Mouse (Mus musculus): ENCODE measurements around the gene Abcc10. TPM values are rescaled to one million over a fixed set of nuclear protein-coding genes. Genes with fewer than 3 reads are reported as not detected.

Gene Abcc10
- total RNA-seq (2014; rRNA removed), result 9.1 and 12.2 TPM in 2 replicates
- polyA plus RNA-seq (2015; fragmentation: Nextera tagmentation; extraction: Ambion mirVana), result 8.4 and 9.3 TPM in 2 replicates

DNA sequence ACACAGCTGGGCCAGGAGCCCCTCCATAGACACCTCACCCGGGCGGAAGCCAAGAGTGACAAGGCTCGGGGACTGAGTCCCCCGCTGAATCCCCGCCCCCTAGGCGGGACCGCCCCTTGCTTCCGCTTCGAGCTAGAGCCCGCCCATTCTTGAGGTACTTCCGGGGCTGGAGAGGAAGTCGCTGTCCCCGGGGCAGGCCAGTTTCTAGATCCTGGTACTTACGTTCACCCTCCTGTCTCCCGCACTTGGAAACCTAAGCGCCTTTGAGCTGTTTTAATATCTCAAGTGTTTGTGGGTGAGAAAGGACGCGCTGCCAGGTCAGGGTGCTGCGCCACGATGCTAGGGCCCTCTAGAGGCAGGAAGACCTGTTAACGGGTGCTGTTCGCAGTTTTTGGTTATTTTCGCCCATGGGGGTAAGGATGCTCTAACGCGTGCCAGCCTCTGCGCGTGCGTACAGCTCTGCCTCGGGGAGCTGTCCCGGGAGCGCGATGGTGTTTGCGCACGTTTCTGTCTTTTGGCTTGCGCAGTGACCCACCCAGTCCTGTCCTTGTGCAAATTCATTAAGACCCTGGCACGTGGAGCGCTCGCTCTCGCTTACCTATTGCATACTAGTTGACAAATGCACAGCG lies at the start of gene Abcc10:
Gene Abcc10, minus strand, starts transcription at position 447 of the 629 bp plus-strand sequence.
- ATAC-seq (ENCODE audit: low FRiP score) (peak; percentile 95), DNase-seq (ENCODE audit: low spot score) (peak; percentile 98)
- Histone ChIP-seq H3K9ac (replicated peaks; ENCODE audit: low read length, poor library complexity, severe bottlenecking) (peak within 1 kb of the TSS; percentile 80), H3K27me3 (ENCODE audit: insufficient read depth, low read length) (no peaks in the 10 kb centered on the region), H3K4me2 (ENCODE audit: low read depth, low read length, poor library complexity, severe bottlenecking) (peak within 1 kb of the TSS; percentile 76), H3K4me3 (ENCODE audit: low read depth, low read length) (peak within 1 kb of the TSS; percentile 68), H3K27ac (ENCODE audit: low read depth, low read length) (peak within 1 kb of the TSS; percentile 85), H3K9me3 (ENCODE audit: low read length) (no peaks in the 10 kb centered on the region), H3K4me1 (ENCODE audit: insufficient read depth, low read length) (no peaks in the 10 kb centered on the region; the same call in 1 of the 2 replicates), H3K36me3 (ENCODE audit: insufficient read depth, low read length) (peaks cover 7% of the 10 kb centered on the region)
- TF ChIP-seq CTCF (IDR thresholded peaks at IDR 0.05), result peak; percentile 78
- WGBS, result 0% methylated on average over 40 of the region's 40 CpGs

DNA sequence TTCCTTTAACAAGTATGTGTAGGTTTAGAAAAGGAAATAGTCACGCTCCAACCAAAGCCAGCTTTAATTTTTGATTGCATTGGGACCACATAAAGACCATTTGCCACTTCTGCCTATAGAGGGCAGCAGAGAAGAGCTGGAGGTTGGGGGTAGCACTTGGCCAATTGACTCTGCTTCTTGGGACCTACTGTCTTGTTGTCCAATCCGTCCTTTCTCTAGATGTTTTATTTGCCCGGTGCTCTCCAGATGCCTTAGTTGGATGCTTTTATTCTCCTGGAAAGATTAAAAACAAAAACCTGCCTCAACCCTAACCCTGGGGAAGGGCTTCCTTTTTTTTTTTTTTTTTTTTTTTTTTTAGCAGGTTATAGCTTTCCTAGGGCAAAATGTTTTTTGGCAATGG lies 43.6 kb upstream of the Abcc10 start:
- WGBS, result 62% methylated on average over 3 of the region's 3 CpGs
- Histone ChIP-seq H3K9ac (replicated peaks; ENCODE audit: low read length, poor library complexity, severe bottlenecking) (no peak overlapping the region), H3K4me2 (ENCODE audit: low read depth, low read length, poor library complexity, severe bottlenecking) (no peak overlapping the region), H3K9me3 (ENCODE audit: low read length) (no peaks in the 10 kb centered on the region; the same call in 1 of the 2 replicates), H3K27me3 (ENCODE audit: insufficient read depth, low read length) (no peaks in the 10 kb centered on the region), H3K36me3 (ENCODE audit: insufficient read depth, low read length) (no peaks in the 10 kb centered on the region), H3K4me1 (ENCODE audit: insufficient read depth, low read length) (no peaks in the 10 kb centered on the region), H3K27ac (ENCODE audit: low read depth, low read length) (no peak overlapping the region), H3K4me3 (ENCODE audit: low read depth, low read length) (no peak overlapping the region)
- ATAC-seq (ENCODE audit: low FRiP score), result no peak
- peak; percentile 36; the same call in 1 of the 2 replicates for TF ChIP-seq CTCF (IDR thresholded peaks at IDR 0.05)
- no peak for DNase-seq (ENCODE audit: low spot score)

GRCm38 (mm10) chr17:46351026-46351700 lies 23.0 kb upstream of the Abcc10 start:
- H3K9me3 ChIP-seq (ENCODE audit: low read length), result no peaks in the 10 kb centered on the region; the same call in 1 of the 2 replicates
- H3K36me3 ChIP-seq (ENCODE audit: insufficient read depth, low read length), result no peaks in the 10 kb centered on the region
- no peaks in the 10 kb centered on the region for H3K27me3 ChIP-seq (ENCODE audit: insufficient read depth, low read length)
- WGBS, result 89% methylated on average over 8 of the region's 8 CpGs
- no peak overlapping the region for H3K9ac ChIP-seq (replicated peaks; ENCODE audit: low read length, poor library complexity, severe bottlenecking)
- no peak overlapping the region for H3K4me2 ChIP-seq (ENCODE audit: low read depth, low read length, poor library complexity, severe bottlenecking)
- no peak overlapping the region for H3K27ac ChIP-seq (ENCODE audit: low read depth, low read length)
- DNase-seq (ENCODE audit: low spot score) (no peak), ATAC-seq (ENCODE audit: low FRiP score) (no peak)
- H3K4me3 ChIP-seq (ENCODE audit: low read depth, low read length), result no peak overlapping the region
- no peak for TF ChIP-seq CTCF (IDR thresholded peaks at IDR 0.05)
- H3K4me1 ChIP-seq (ENCODE audit: insufficient read depth, low read length), result no peaks in the 10 kb centered on the region

DNA sequence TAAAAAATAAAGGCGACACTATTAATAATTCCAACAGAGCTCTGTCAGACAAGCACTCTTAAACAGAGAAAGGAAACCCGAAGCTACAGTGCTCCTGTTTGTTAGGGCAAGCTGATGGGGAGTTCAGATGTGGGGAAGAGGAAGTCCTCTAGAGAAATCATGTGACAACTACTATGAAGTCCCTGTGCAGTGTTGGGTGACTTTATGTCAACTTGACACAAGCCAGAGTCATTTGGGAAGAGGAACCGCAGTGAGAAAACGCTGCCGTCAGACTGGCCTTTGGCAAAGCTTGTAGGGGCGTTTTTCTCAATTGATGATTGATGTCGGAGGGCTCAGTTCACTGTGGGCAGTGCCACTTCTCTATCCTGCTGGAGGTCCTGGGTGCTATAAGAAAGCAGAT lies 13.1 kb upstream of the Abcc10 start:
- no peak for ATAC-seq (ENCODE audit: low FRiP score)
- H3K9ac ChIP-seq (replicated peaks; ENCODE audit: low read length, poor library complexity, severe bottlenecking), result no peak overlapping the region
- H3K27ac ChIP-seq (ENCODE audit: low read depth, low read length), result no peak overlapping the region
- no peaks in the 10 kb centered on the region for H3K4me1 ChIP-seq (ENCODE audit: insufficient read depth, low read length)
- no peak for DNase-seq (ENCODE audit: low spot score)
- H3K36me3 ChIP-seq (ENCODE audit: insufficient read depth, low read length), result no peaks in the 10 kb centered on the region
- TF ChIP-seq CTCF (IDR thresholded peaks at IDR 0.05), result no peak
- no peak overlapping the region for H3K4me3 ChIP-seq (ENCODE audit: low read depth, low read length)
- WGBS, result 83% methylated on average over 7 of the region's 7 CpGs
- H3K27me3 ChIP-seq (ENCODE audit: insufficient read depth, low read length), result no peaks in the 10 kb centered on the region
- no peaks in the 10 kb centered on the region for H3K9me3 ChIP-seq (ENCODE audit: low read length)
- H3K4me2 ChIP-seq (ENCODE audit: low read depth, low read length, poor library complexity, severe bottlenecking), result no peak overlapping the region

GRCm38 (mm10) chr17:46336475-46336874 lies 8.3 kb upstream of the Abcc10 start:
- Histone ChIP-seq H3K36me3 (ENCODE audit: insufficient read depth, low read length) (no peaks in the 10 kb centered on the region), H3K9me3 (ENCODE audit: low read length) (no peaks in the 10 kb centered on the region), H3K27me3 (ENCODE audit: insufficient read depth, low read length) (no peaks in the 10 kb centered on the region), H3K4me2 (ENCODE audit: low read depth, low read length, poor library complexity, severe bottlenecking) (no peak overlapping the region), H3K27ac (ENCODE audit: low read depth, low read length) (no peak overlapping the region), H3K9ac (replicated peaks; ENCODE audit: low read length, poor library complexity, severe bottlenecking) (no peak overlapping the region), H3K4me1 (ENCODE audit: insufficient read depth, low read length) (no peaks in the 10 kb centered on the region), H3K4me3 (ENCODE audit: low read depth, low read length) (no peak overlapping the region)
- 31% methylated on average over 5 of the region's 5 CpGs for WGBS
- no peak for ATAC-seq (ENCODE audit: low FRiP score)
- peak; percentile 62 for TF ChIP-seq CTCF (IDR thresholded peaks at IDR 0.05)
- peak; percentile 4 for DNase-seq (ENCODE audit: low spot score)

DNA sequence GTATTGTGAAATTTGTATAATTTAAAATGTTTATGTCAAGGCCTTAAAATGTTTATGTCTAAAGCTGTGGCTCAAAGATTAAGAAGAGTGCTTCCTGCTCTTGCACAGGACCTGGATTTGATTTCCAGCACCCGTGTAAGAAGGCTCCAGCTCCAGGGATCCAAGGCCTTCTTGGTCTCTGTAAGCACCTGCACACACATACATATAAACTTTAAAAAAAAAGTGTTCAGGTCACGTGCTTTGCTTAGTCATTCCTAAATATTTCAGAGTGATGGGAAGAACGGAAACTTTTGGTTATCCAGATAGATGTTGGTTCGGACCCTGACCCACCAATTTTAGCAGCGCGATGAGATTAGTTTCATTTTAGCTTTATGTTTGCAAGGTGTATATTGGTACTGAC lies 571 bp upstream of the Abcc10 start:
- Histone ChIP-seq H3K4me1 (ENCODE audit: insufficient read depth, low read length) (no peaks in the 10 kb centered on the region; the same call in 1 of the 2 replicates), H3K27ac (ENCODE audit: low read depth, low read length) (peak overlapping the region; percentile 85; the same call in 1 of the 2 replicates), H3K36me3 (ENCODE audit: insufficient read depth, low read length) (peaks cover under 1% of the 10 kb centered on the region; the same call in 1 of the 2 replicates), H3K27me3 (ENCODE audit: insufficient read depth, low read length) (no peaks in the 10 kb centered on the region), H3K9ac (replicated peaks; ENCODE audit: low read length, poor library complexity, severe bottlenecking) (no peak overlapping the region), H3K4me2 (ENCODE audit: low read depth, low read length, poor library complexity, severe bottlenecking) (peak overlapping the region; percentile 76), H3K9me3 (ENCODE audit: low read length) (no peaks in the 10 kb centered on the region), H3K4me3 (ENCODE audit: low read depth, low read length) (peak overlapping the region; percentile 68; the same call in 1 of the 2 replicates)
- WGBS, result 67% methylated on average over 6 of the region's 6 CpGs
- ATAC-seq (ENCODE audit: low FRiP score) (no peak), DNase-seq (ENCODE audit: low spot score) (no peak)
- no peak for TF ChIP-seq CTCF (IDR thresholded peaks at IDR 0.05)

Data from midbrain, postnatal 0 days (tissue).